Mouse (Mus musculus) testis, adult 2 months (tissue): ENCODE measurements around the gene Shprh.

ENCODE experiments used
- CTCF ChIP-seq: fragments of 200-500 bp; IDR thresholded peaks from 2 replicates; pipeline ENCODE4 v1.5.1; 2012; ENCODE audit warnings: low read depth, mild to moderate bottlenecking, inconsistent platforms, low read length, moderate library complexity; ENCODE audit not compliant: control insufficient read depth, insufficient read depth, insufficient replicate concordance
- POLR2A ChIP-seq: fragments of 200-500 bp; IDR thresholded peaks from 2 replicates; pipeline ENCODE4 v1.6.1; 2012; ENCODE audit warnings: low read depth, mild to moderate bottlenecking, inconsistent platforms, low read length, moderate library complexity; ENCODE audit not compliant: control insufficient read depth

- TF ChIP-seq CTCF (no peak), POLR2A (no peak)
Measured at GRCm38 (mm10) chr10:11199980-11200379, 50.8 kb downstream of the Shprh start.
